Mouse (Mus musculus): ENCODE data around the gene Tnfrsf8.
A peak's percentile ranks its signal among the peaks of the same experiment; 100 is the strongest.

The Tnfrsf8 gene

DNA sequence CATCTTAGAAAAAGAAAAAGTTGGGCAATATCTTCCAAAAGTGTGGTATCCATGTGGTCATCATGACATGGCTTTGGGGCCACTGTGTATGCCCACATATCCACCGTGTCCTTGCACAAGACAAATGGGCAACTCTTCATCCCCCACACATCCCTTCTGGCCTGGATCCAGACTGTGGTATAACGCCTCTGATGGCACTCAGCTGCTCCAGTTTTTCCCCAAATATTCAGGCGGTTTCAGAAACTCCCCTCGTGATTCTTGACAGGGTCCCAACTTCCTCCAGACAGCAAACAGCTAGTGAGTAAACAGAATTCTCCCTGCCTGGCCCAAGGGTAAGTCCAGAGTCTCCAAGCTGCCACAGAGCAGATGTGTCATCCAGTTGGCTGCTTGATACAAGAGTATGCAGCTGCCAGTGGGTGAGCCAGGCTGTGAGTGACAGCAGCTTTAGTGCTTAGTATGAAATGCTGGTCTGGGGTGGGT lies 47.3 kb downstream of the Tnfrsf8 start:
- no peak for DNase-seq

DNA sequence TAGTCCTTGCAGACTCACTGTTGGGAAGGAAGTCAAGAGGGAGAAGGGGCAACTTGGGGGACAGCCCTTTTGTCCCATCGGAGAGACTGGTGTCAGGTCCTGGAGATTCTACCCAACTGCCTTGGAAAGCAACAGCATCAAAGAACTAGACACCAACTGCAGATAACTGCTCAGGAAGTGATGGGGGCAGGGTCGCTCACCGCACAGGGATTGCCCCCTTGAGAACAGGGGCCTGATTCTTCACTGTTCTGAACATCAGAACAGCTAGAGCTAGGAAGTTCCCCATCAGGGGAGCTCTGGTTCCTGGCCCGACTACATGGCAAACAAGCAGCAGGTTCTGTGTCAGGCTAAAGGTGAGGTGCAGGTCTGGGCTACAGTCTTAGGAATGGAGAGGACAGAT lies 48.5 kb downstream of the Tnfrsf8 start:
- DNase-seq = no peak

GRCm38 (mm10) chr4:145264761-145265160 lies 50.2 kb downstream of the Tnfrsf8 start:
- no peak for DNase-seq

DNA sequence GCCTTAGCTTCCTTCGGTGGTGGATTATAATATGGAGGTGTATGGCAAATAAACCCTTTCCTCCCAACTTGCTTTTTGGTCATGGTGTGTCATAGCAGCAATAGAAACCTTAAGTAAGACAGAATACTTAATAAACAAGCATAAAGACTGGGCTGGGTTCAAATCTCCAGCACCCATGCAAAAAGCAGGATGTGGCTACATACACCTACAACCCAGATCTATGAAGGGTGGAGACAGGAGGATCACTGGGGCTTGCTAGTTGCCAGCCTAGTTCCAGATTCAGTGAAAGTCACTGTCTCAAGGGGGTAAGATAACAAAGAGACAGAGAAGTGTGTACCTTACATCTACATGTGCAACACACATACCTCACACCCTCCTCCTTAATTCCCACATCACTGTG lies 51.4 kb downstream of the Tnfrsf8 start:
- DNase-seq = no peak

DNA sequence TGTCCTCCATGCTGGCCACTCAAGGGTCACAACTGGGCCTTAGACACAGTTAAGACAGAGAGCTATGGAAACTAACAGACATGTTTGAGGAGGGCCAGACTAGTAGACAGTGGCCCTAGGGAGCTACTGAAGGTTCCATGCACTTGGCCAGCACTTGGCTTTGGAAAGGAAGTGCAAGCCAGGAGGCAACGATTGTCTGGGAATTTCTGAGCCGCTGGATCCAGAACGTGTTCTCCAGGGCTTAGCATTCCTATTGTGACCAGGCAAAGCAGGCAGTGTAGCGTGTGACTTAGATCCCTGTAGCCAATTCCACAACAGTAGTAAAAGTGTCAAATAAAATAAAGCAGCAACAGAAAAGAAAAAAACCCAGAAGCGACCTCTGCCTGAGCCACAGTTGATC lies 54.2 kb downstream of the Tnfrsf8 start:
- DNase-seq = no peak

GRCm38 (mm10) chr4:145257751-145258434 lies 57.1 kb downstream of the Tnfrsf8 start:
- no peak for DNase-seq

GRCm38 (mm10) chr4:145256144-145256543 lies 58.8 kb downstream of the Tnfrsf8 start:
- DNase-seq = no peak

DNA sequence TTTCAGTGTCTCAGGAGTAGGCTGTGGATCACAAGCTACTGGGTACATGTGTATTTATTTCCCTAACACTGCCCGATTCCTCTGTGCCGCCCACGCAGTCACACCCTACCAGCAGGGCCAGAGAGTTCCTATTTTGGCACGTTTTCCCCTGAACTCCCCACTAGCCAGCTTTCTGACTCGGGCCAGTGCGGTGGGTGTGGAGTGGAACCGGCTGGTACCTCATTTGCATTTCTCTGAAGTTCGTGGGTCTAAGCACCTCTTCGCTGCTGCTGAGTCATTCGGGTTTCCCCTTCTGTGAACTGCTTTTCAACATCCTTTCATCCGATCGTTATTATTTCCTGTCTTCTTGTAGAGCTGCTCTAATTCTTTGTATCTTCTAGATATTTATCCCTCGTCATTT lies 60.5 kb downstream of the Tnfrsf8 start:
- no peak for DNase-seq

DNA sequence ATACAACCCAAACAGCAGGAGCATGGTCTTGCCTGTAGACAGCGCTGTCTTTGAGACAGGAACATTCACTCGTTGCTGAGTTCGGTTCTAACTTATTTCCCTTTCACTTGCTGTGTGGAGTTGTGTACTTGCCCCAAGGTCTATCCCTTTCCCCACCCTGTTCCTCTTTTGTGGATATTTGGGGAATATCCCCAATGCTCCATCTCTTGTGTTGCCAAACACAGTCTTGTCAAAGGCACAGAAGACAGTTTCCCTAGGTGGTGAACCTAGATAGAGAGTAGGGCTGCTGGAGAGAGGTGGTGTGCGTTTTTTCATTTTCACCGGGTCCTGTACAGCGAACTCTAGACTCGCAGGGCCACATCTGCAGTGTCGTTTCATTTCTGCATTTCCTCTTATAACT lies 62.4 kb downstream of the Tnfrsf8 start:
- DNase-seq = no peak

DNA sequence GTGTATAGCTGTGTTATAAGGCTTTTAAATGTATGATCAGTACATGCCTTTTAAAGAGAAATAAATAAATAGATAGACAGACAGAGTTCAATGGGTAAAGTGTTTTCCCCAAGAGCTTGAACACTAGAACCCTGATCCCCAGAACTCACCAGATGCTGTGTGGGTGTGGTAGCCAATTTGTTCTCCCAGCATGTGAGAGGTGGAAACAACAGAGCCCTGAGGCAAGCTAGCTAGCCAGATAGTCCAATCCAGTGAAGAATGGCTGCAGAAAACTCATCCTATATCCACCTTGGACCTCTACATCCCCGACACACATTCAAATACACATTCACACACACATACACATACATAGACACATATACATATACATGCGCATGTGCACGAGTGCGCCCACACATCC lies 63.4 kb downstream of the Tnfrsf8 start:
- DNase-seq = no peak

- no peak for DNase-seq
Measured at GRCm38 (mm10) chr4:145250002-145250401, 65.0 kb downstream of the Tnfrsf8 start.

- DNase-seq = no peak
Measured at GRCm38 (mm10) chr4:145247556-145247955, 67.4 kb downstream of the Tnfrsf8 start.

DNA sequence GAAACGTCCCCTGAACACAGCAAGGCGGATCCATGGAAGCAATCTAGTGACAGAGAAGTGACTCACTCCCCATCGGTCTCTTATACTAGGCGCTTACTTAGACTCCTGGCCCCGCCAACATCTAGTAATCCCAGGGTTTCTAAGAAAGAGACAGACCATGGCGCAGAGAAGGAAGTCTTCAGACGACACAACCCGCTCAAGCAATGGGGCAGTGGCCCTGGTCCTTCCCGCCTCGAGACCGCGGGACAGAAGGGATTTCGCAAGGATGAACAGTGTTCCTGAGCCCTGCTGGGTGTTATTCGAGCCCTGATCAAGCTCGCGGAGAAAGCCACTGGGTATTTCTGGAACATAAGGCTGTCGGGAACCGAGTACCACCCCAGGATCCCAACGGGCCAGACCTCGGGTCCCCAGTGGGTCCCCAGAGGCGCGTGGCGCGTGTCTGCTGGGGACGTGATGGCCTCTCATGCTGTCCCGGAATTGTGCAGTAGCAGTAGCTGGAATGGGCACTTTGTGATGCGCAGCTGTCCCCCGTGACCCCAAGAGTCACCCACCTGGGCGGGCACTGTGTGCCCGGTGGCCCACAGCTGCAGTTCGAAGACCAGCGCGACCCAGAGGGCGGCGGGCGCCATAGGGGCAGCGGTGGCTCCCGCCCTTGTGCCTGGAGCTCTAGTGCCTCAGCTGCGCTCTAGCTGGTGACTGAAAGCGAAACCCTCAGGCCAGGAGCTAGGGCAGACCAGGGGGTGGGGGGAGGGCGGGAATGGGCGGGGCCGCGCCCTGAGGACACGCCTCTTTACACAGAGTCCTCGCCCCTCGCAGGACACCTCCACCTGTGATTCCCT lies 68.6 kb downstream of the Tnfrsf8 start, which contains the start of gene Tnfrsf1b:
Gene Tnfrsf1b, minus strand, starts transcription at position 698 of the 839 bp plus-strand sequence.
- peak; percentile 40 for DNase-seq

DNA sequence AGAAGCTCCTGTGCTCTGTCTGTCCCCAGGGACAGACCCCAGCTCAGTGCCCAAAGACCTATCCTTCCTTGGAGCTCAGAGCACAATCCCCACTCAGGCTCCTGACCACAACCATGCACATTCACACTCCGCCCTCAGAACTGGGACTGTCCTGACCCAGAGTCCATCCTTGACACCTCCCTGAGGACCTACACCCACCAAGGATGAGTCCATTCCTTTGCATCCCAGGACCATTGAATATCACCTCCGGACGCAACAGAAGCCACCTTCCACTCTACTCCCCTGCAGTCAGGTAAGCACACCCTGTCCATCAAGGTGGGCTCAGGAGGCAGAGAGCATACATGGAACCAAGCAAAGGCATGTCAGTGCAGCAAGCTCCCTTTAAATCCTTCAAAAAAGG lies 69.4 kb downstream of the Tnfrsf8 start:
- no peak for DNase-seq

DNA sequence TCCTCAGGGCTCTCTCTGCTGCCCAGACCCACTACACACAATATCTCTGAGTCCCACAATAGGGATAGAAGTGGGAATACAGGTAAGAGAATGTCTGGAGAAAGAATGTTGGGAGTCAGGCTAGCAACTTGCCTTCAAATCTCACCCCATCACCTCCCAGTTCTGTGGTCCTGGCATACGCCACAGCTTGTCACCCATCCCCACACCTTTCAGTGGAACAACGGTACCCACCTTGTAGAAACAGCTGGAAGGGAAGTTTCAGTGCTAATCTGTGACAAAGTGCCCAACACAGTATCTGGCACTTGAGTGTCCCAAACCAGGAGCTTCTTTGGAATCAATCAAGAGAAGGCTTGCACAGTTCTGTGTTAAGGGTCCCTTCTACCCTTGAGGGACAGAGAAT lies 70.3 kb downstream of the Tnfrsf8 start:
- DNase-seq = no peak

- DNase-seq = no peak
Measured at GRCm38 (mm10) chr4:145242719-145243350, 72.1 kb downstream of the Tnfrsf8 start.

DNA sequence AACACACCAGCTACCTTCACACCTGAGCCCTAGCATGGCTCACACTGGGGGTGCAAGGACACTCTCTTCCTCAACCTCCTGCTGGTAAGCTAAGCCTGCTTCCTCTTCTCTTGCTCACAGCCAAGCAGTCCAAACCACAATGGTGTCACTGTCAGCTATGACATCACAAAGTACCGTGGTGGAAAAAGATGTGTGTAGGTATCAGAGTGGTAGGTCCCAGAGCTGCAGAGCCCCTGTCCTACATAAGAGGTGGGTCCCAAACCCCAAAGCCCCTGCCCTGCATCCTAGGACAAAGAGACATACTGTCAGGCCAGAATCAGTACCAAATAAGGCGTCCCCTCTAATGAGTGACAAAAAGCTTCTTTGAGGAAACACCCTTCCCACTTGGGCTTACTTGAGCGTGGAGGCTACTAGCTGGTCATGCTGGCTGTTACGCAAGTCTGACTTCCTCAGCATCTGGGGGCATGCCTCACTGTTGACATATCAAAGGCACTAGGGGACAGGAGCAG lies 74.2 kb downstream of the Tnfrsf8 start:
- DNase-seq = no peak

- peak; percentile 58 for DNase-seq
Measured at GRCm38 (mm10) chr4:145239049-145239830, 75.7 kb downstream of the Tnfrsf8 start.

DNA sequence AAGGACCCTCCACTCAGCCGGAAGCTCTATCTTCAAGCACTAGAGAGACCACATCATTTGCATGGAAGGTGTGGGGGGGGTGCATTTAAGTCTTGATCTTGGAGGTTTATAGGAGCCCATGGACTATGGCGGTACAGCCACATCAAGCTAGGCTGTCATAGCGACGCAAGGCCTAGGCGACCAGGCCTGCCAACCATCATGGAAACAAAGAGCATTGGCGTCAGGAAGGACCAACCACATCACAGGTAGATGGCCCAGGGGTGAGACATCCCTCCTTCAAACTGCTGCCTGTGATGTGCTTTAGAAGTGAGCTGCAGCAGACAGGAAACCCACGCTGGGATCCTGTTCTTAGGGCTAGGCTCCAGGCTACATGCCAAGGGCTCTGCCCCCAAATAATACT lies 78.9 kb downstream of the Tnfrsf8 start:
- no peak for DNase-seq

DNA sequence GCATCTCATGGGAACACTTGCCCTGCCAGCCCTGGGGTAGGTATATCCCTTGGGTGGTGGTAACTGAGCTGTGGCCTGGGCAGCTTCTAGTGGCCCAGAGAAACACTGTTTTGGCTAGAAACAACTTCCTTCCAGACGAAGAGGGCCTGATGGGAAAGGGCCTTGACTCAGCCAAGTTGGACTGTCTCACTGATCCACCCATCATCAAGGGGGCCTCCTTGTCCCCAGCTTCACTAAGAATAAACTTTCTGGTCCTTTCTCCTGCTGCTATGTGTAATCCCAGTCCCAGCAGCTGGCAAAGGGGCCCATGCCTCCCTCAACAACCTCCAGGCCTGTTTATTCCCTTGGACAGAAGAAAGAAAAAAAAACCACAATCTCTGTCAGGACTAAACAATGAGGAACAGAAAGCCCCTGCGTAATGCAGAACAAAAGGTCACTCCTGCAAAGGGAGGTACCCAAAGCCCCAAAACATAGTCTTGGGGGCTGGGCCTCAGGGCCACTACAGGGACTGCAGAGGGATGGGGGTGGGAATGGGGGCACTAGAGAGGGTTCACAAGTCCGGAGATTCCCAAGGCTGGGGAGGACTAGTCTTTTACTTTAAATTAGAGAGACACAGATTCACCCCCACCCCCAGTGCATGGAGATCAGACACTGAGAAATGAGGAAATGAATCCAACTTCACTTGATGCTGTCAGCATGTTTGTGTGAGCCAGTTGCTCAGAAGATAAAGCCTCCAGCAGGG lies 81.3 kb downstream of the Tnfrsf8 start:
- DNase-seq = no peak

GRCm38 (mm10) chr4:145231732-145232131 lies 83.2 kb downstream of the Tnfrsf8 start:
- no peak for DNase-seq

DNA sequence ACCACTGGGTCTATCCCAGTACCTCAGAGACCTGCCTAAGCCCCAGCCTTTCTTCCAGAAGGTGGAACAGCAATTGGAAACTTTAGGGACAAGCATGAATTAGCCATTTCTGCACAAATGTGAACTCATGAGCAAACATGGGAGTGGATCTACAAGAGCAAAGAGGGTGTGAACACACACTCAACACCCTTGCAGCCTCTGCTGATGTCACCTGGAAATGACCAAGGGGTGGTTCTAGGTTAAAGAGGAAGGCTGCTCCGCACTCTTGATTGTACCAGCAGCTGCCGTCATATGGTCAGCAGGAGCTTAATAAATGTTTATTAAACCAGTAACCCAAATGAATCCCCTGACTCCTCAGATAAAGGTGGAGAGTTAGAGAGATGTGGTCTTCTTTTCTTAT lies 84.3 kb downstream of the Tnfrsf8 start:
- no peak for DNase-seq

Measured in retina, postnatal 1 day (tissue).